Mouse (Mus musculus) left cerebral cortex, adult 11 months (tissue): ENCODE data around the gene Ccdc54.

Source experiments
- DNase-seq: peaks from one replicate; pipeline ENCODE4 v3.0.0; 2022; ENCODE audit warnings: low spot score

Ccdc54 gene

DNA sequence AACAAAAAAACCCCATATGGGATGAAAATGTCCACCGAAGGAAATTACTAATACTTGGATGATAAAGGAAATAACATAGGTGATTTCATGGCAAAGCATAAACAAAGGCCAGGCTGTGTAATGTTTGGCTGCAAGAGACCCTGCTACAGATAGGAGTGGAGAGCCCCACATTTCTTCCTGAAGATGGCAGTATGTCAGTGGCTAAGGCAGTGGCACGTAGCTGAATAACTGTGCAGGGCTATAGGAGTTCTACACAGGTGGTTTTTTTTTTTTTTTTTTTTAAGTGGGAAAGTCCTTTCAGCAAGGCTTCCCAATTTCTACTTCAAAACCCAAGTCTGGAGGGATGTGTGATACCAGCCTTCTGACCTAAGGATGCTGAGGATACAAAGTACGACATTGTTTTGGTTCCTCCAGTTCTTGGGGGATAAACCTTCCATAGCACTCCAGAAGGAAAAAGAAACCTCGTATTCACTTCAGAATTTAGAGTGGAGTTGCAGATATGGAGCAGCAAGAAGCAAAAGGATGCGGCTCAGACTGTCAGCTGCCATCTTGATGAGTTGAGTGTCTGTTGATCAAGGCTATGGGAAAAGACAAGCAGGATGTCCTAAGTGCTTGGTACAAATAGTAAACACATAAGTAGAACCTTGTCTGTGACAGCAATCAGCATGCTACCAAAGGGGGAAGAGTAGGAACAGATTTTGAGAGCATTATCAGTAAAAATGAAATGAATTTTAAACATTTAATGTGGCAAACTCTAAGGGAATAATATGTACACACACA is 48.2 kb downstream of the Ccdc54 start:
- no peak for DNase-seq
